Mouse (Mus musculus): ENCODE measurements around the gene Hist1h3b. TPM values are rescaled to one million over a fixed set of nuclear protein-coding genes. Genes with fewer than 3 reads are reported as not detected.
A peak's percentile ranks its signal among the peaks of the same experiment; 100 is the strongest.

Gene Hist1h3b
- total and polyA plus RNA-seq, 2 experiments from 2014 or later, result 0.51 to 290 TPM

GRCm38 (mm10) chr13:23772561-23773313 lies 20.7 kb downstream of the Hist1h3b start:
- no peaks in the 10 kb centered on the region for H3K27me3 ChIP-seq (ENCODE audit: insufficient read depth, low read length)
- no peak overlapping the region for H3K9ac ChIP-seq (replicated peaks; ENCODE audit: low read length, poor library complexity, severe bottlenecking)
- H3K4me2 ChIP-seq (ENCODE audit: low read depth, low read length, poor library complexity, severe bottlenecking), result peak overlapping the region; percentile 44
- DNase-seq (ENCODE audit: low spot score) (peak; percentile 55), ATAC-seq (ENCODE audit: low FRiP score) (peak; percentile 86)
- no peaks in the 10 kb centered on the region for H3K9me3 ChIP-seq (ENCODE audit: low read length)
- 0 out of 2 replicates have a peak, but pooled peaks cover 5% of the 10 kb centered on the region for H3K4me1 ChIP-seq (ENCODE audit: insufficient read depth, low read length)
- H3K4me3 ChIP-seq (ENCODE audit: low read depth, low read length), result peak overlapping the region; percentile 18
- TF ChIP-seq CTCF (IDR thresholded peaks at IDR 0.05), result no peak
- WGBS, result 20% methylated on average over 21 of the region's 21 CpGs
- no peaks in the 10 kb centered on the region for H3K36me3 ChIP-seq (ENCODE audit: insufficient read depth, low read length)
- no peak overlapping the region for H3K27ac ChIP-seq (ENCODE audit: low read depth, low read length)

GRCm38 (mm10) chr13:23778339-23778738 lies 26.3 kb downstream of the Hist1h3b start:
- no peak overlapping the region for H3K9ac ChIP-seq (replicated peaks; ENCODE audit: low read length, poor library complexity, severe bottlenecking)
- no peaks in the 10 kb centered on the region for H3K9me3 ChIP-seq (ENCODE audit: low read length)
- DNase-seq (ENCODE audit: low spot score), result no peak
- H3K4me3 ChIP-seq (ENCODE audit: low read depth, low read length), result no peak overlapping the region
- H3K4me1 ChIP-seq (ENCODE audit: insufficient read depth, low read length), result no peaks in the 10 kb centered on the region
- H3K4me2 ChIP-seq (ENCODE audit: low read depth, low read length, poor library complexity, severe bottlenecking), result no peak overlapping the region
- TF ChIP-seq CTCF (IDR thresholded peaks at IDR 0.05), result no peak
- no peaks in the 10 kb centered on the region for H3K27me3 ChIP-seq (ENCODE audit: insufficient read depth, low read length)
- no peak for ATAC-seq (ENCODE audit: low FRiP score)
- WGBS, result 95% methylated on average over 7 of the region's 7 CpGs
- no peaks in the 10 kb centered on the region for H3K36me3 ChIP-seq (ENCODE audit: insufficient read depth, low read length)
- H3K27ac ChIP-seq (ENCODE audit: low read depth, low read length), result no peak overlapping the region

- H3K27me3 ChIP-seq (ENCODE audit: insufficient read depth, low read length), result no peaks in the 10 kb centered on the region
- H3K4me2 ChIP-seq (ENCODE audit: low read depth, low read length, poor library complexity, severe bottlenecking), result no peak overlapping the region
- H3K36me3 ChIP-seq (ENCODE audit: insufficient read depth, low read length), result no peaks in the 10 kb centered on the region
- TF ChIP-seq CTCF (IDR thresholded peaks at IDR 0.05), result no peak
- H3K4me3 ChIP-seq (ENCODE audit: low read depth, low read length), result no peak overlapping the region
- ATAC-seq (ENCODE audit: low FRiP score), result no peak
- no peak overlapping the region for H3K9ac ChIP-seq (replicated peaks; ENCODE audit: low read length, poor library complexity, severe bottlenecking)
- 88% methylated on average over 4 of the region's 4 CpGs for WGBS
- H3K9me3 ChIP-seq (ENCODE audit: low read length), result no peaks in the 10 kb centered on the region
- H3K27ac ChIP-seq (ENCODE audit: low read depth, low read length), result no peak overlapping the region
- no peaks in the 10 kb centered on the region for H3K4me1 ChIP-seq (ENCODE audit: insufficient read depth, low read length)
- no peak for DNase-seq (ENCODE audit: low spot score)
These were observed 27.0 kb downstream of the Hist1h3b start for GRCm38 (mm10) chr13:23779025-23779424.

GRCm38 (mm10) chr13:23792520-23792919 lies 40.5 kb downstream of the Hist1h3b start:
- no peaks in the 10 kb centered on the region for H3K36me3 ChIP-seq (ENCODE audit: insufficient read depth, low read length)
- H3K9ac ChIP-seq (replicated peaks; ENCODE audit: low read length, poor library complexity, severe bottlenecking), result no peak overlapping the region
- no peak overlapping the region for H3K4me3 ChIP-seq (ENCODE audit: low read depth, low read length)
- H3K27me3 ChIP-seq (ENCODE audit: insufficient read depth, low read length), result no peaks in the 10 kb centered on the region
- H3K4me1 ChIP-seq (ENCODE audit: insufficient read depth, low read length), result no peaks in the 10 kb centered on the region
- no peaks in the 10 kb centered on the region for H3K9me3 ChIP-seq (ENCODE audit: low read length)
- no peak overlapping the region for H3K4me2 ChIP-seq (ENCODE audit: low read depth, low read length, poor library complexity, severe bottlenecking)
- peak; percentile 82 for DNase-seq (ENCODE audit: low spot score)
- H3K27ac ChIP-seq (ENCODE audit: low read depth, low read length), result no peak overlapping the region
- ATAC-seq (ENCODE audit: low FRiP score), result no peak
- WGBS, result 38% methylated on average over 2 of the region's 2 CpGs
- TF ChIP-seq CTCF (IDR thresholded peaks at IDR 0.05), result peak; percentile 95

- WGBS, result 87% methylated on average over 5 of the region's 5 CpGs
- no peak for TF ChIP-seq CTCF (IDR thresholded peaks at IDR 0.05)
- no peak for ATAC-seq (ENCODE audit: low FRiP score)
These were observed 47.3 kb downstream of the Hist1h3b start for GRCm38 (mm10) chr13:23799405-23799804.

More at GRCm38 (mm10) chr13:23799405-23799804, 47.3 kb downstream of the Hist1h3b start:
- Histone ChIP-seq H3K9me3 (ENCODE audit: low read length) (no peaks in the 10 kb centered on the region), H3K27ac (ENCODE audit: low read depth, low read length) (no peak overlapping the region), H3K27me3 (ENCODE audit: insufficient read depth, low read length) (no peaks in the 10 kb centered on the region), H3K9ac (replicated peaks; ENCODE audit: low read length, poor library complexity, severe bottlenecking) (no peak overlapping the region), H3K4me2 (ENCODE audit: low read depth, low read length, poor library complexity, severe bottlenecking) (no peak overlapping the region), H3K4me3 (ENCODE audit: low read depth, low read length) (no peak overlapping the region), H3K36me3 (ENCODE audit: insufficient read depth, low read length) (no peaks in the 10 kb centered on the region), H3K4me1 (ENCODE audit: insufficient read depth, low read length) (no peaks in the 10 kb centered on the region)
- DNase-seq (ENCODE audit: low spot score), result no peak

Small RNAs within 50 kb of the gene (microRNA-seq; reads per million reads assigned to microRNA genes)
- gene Gm44314 (ENCODE audit: borderline number of aligned reads), result not detected
- gene Gm44484 (ENCODE audit: borderline number of aligned reads), result not detected

Other genes starting within 250 kb of the Hist1h3b start
Only the 30 nearest of the 37 such genes appear.
- gene Hist1h1d, start 199.0 kb upstream of the Hist1h3b start, total RNA-seq (2014; rRNA removed), result 21.3 and 23.4 TPM in 2 replicates
- 0.04 and 0.07 TPM in 2 replicates for gene Hist1h1d, start 199.0 kb upstream of the Hist1h3b start, polyA plus RNA-seq (2015; fragmentation: Nextera tagmentation; extraction: Ambion mirVana)
- gene Hist1h3e, start 189.9 kb upstream of the Hist1h3b start, total RNA-seq (2014; rRNA removed), result 203 and 384 TPM in 2 replicates
- 1.2 and 1.9 TPM in 2 replicates for gene Hist1h3e, start 189.9 kb upstream of the Hist1h3b start, polyA plus RNA-seq (2015; fragmentation: Nextera tagmentation; extraction: Ambion mirVana)
- 76.7 and 98.8 TPM in 2 replicates for gene Hist1h2ae, start 181.0 kb upstream of the Hist1h3b start, total RNA-seq (2014; rRNA removed)
- 4.5 and 5.9 TPM in 2 replicates for gene Hist1h2ae, start 181.0 kb upstream of the Hist1h3b start, polyA plus RNA-seq (2015; fragmentation: Nextera tagmentation; extraction: Ambion mirVana)
- 248 and 572 TPM in 2 replicates for gene Hist1h2bg, start 180.9 kb upstream of the Hist1h3b start, total RNA-seq (2014; rRNA removed)
- 2.8 and 4.5 TPM in 2 replicates for gene Hist1h2bg, start 180.9 kb upstream of the Hist1h3b start, polyA plus RNA-seq (2015; fragmentation: Nextera tagmentation; extraction: Ambion mirVana)
- gene Hist1h2bf, start 178.1 kb upstream of the Hist1h3b start, total RNA-seq (2014; rRNA removed), result 194 and 327 TPM in 2 replicates
- 0.43 TPM in 1 of 2 replicates, not detected in the other for gene Hist1h2bf, start 178.1 kb upstream of the Hist1h3b start, polyA plus RNA-seq (2015; fragmentation: Nextera tagmentation; extraction: Ambion mirVana)
- gene Hist1h2ad, start 177.9 kb upstream of the Hist1h3b start, total RNA-seq (2014; rRNA removed), result 162 and 232 TPM in 2 replicates
- not detected in 2 replicates for gene Hist1h2ad, start 177.9 kb upstream of the Hist1h3b start, polyA plus RNA-seq (2015; fragmentation: Nextera tagmentation; extraction: Ambion mirVana)
- 49.8 and 92.5 TPM in 2 replicates for gene Hist1h3d, start 176.5 kb upstream of the Hist1h3b start, total RNA-seq (2014; rRNA removed)
- 0.42 and 0.55 TPM in 2 replicates for gene Hist1h3d, start 176.5 kb upstream of the Hist1h3b start, polyA plus RNA-seq (2015; fragmentation: Nextera tagmentation; extraction: Ambion mirVana)
- 900 and 1,141 TPM in 2 replicates for gene Hist1h4d, start 170.7 kb upstream of the Hist1h3b start, total RNA-seq (2014; rRNA removed)
- 18.0 and 18.8 TPM in 2 replicates for gene Hist1h4d, start 170.7 kb upstream of the Hist1h3b start, polyA plus RNA-seq (2015; fragmentation: Nextera tagmentation; extraction: Ambion mirVana)
- gene Hist1h2be, start 131.1 kb upstream of the Hist1h3b start, total RNA-seq (2014; rRNA removed), result 75.1 and 75.2 TPM in 2 replicates
- gene Hist1h2be, start 131.1 kb upstream of the Hist1h3b start, polyA plus RNA-seq (2015; fragmentation: Nextera tagmentation; extraction: Ambion mirVana), result 0.32 and 0.33 TPM in 2 replicates
- gene Hist1h1e, start 129.7 kb upstream of the Hist1h3b start, total RNA-seq (2014; rRNA removed), result 159 and 160 TPM in 2 replicates
- gene Hist1h1e, start 129.7 kb upstream of the Hist1h3b start, polyA plus RNA-seq (2015; fragmentation: Nextera tagmentation; extraction: Ambion mirVana), result 8.0 and 9.5 TPM in 2 replicates
- 16.6 and 45.8 TPM in 2 replicates for gene Hist1h2ac, start 68.3 kb upstream of the Hist1h3b start, total RNA-seq (2014; rRNA removed)
- gene Hist1h2ac, start 68.3 kb upstream of the Hist1h3b start, polyA plus RNA-seq (2015; fragmentation: Nextera tagmentation; extraction: Ambion mirVana), result 0.21 and 0.28 TPM in 2 replicates
- gene Hist1h2bc, start 68.1 kb upstream of the Hist1h3b start, total RNA-seq (2014; rRNA removed), result 66.3 and 125 TPM in 2 replicates
- 23.7 and 28.6 TPM in 2 replicates for gene Hist1h2bc, start 68.1 kb upstream of the Hist1h3b start, polyA plus RNA-seq (2015; fragmentation: Nextera tagmentation; extraction: Ambion mirVana)
- 0.93 TPM in 1 of 2 replicates, not detected in the other for gene Hist1h1t, start 56.5 kb upstream of the Hist1h3b start, total RNA-seq (2014; rRNA removed)
- gene Hist1h1t, start 56.5 kb upstream of the Hist1h3b start, polyA plus RNA-seq (2015; fragmentation: Nextera tagmentation; extraction: Ambion mirVana), result not detected in 2 replicates
- gene Hist1h4c, start 53.8 kb upstream of the Hist1h3b start, total RNA-seq (2014; rRNA removed), result 622 and 783 TPM in 2 replicates
- gene Hist1h4c, start 53.8 kb upstream of the Hist1h3b start, polyA plus RNA-seq (2015; fragmentation: Nextera tagmentation; extraction: Ambion mirVana), result 1.5 and 2.2 TPM in 2 replicates
- gene Hfe, start 41.4 kb upstream of the Hist1h3b start, total RNA-seq (2014; rRNA removed), result 1.8 and 2.5 TPM in 2 replicates
- 4.0 and 5.8 TPM in 2 replicates for gene Hfe, start 41.4 kb upstream of the Hist1h3b start, polyA plus RNA-seq (2015; fragmentation: Nextera tagmentation; extraction: Ambion mirVana)
- gene Hist1h1c, start 13.5 kb upstream of the Hist1h3b start, total RNA-seq (2014; rRNA removed), result 243 and 275 TPM in 2 replicates
- gene Hist1h1c, start 13.5 kb upstream of the Hist1h3b start, polyA plus RNA-seq (2015; fragmentation: Nextera tagmentation; extraction: Ambion mirVana), result 26.1 and 26.5 TPM in 2 replicates
- 206 and 420 TPM in 2 replicates for gene Hist1h3c, start 6.7 kb upstream of the Hist1h3b start, total RNA-seq (2014; rRNA removed)
- gene Hist1h3c, start 6.7 kb upstream of the Hist1h3b start, polyA plus RNA-seq (2015; fragmentation: Nextera tagmentation; extraction: Ambion mirVana), result not detected in 2 replicates
- gene Hist1h2bb, start 5.5 kb upstream of the Hist1h3b start, total RNA-seq (2014; rRNA removed), result 491 and 821 TPM in 2 replicates
- gene Hist1h2bb, start 5.5 kb upstream of the Hist1h3b start, polyA plus RNA-seq (2015; fragmentation: Nextera tagmentation; extraction: Ambion mirVana), result 0.61 TPM in 1 of 2 replicates, not detected in the other
- 98.5 and 290 TPM in 2 replicates for gene Hist1h2ab, start 1.1 kb upstream of the Hist1h3b start, total RNA-seq (2014; rRNA removed)
- 2.1 and 2.4 TPM in 2 replicates for gene Hist1h2ab, start 1.1 kb upstream of the Hist1h3b start, polyA plus RNA-seq (2015; fragmentation: Nextera tagmentation; extraction: Ambion mirVana)
- gene Hist1h4b, start 4.7 kb downstream of the Hist1h3b start, total RNA-seq (2014; rRNA removed), result 143 and 315 TPM in 2 replicates
- gene Hist1h4b, start 4.7 kb downstream of the Hist1h3b start, polyA plus RNA-seq (2015; fragmentation: Nextera tagmentation; extraction: Ambion mirVana), result 1.6 and 2.0 TPM in 2 replicates
- gene Hist1h4a, start 9.0 kb downstream of the Hist1h3b start, total RNA-seq (2014; rRNA removed), result 171 and 405 TPM in 2 replicates
- gene Hist1h4a, start 9.0 kb downstream of the Hist1h3b start, polyA plus RNA-seq (2015; fragmentation: Nextera tagmentation; extraction: Ambion mirVana), result not detected in 2 replicates
- gene Hist1h3a, start 10.1 kb downstream of the Hist1h3b start, total RNA-seq (2014; rRNA removed), result 322 and 620 TPM in 2 replicates
- gene Hist1h3a, start 10.1 kb downstream of the Hist1h3b start, polyA plus RNA-seq (2015; fragmentation: Nextera tagmentation; extraction: Ambion mirVana), result 0.99 and 1.4 TPM in 2 replicates
- 90.8 and 138 TPM in 2 replicates for gene Hist1h1a, start 11.4 kb downstream of the Hist1h3b start, total RNA-seq (2014; rRNA removed)
- gene Hist1h1a, start 11.4 kb downstream of the Hist1h3b start, polyA plus RNA-seq (2015; fragmentation: Nextera tagmentation; extraction: Ambion mirVana), result not detected in 2 replicates
- not detected in 2 replicates for gene Trim38, start 17.6 kb downstream of the Hist1h3b start, total RNA-seq (2014; rRNA removed)
- gene Trim38, start 17.6 kb downstream of the Hist1h3b start, polyA plus RNA-seq (2015; fragmentation: Nextera tagmentation; extraction: Ambion mirVana), result 0.10 TPM in 1 of 2 replicates, not detected in the other
- 0.11 TPM in 1 of 2 replicates, not detected in the other for gene Slc17a2, start 54.7 kb downstream of the Hist1h3b start, total RNA-seq (2014; rRNA removed)
- not detected in 2 replicates for gene Slc17a2, start 54.7 kb downstream of the Hist1h3b start, polyA plus RNA-seq (2015; fragmentation: Nextera tagmentation; extraction: Ambion mirVana)
- 0.05 TPM in 1 of 2 replicates, not detected in the other for gene Slc17a3, start 87.2 kb downstream of the Hist1h3b start, total RNA-seq (2014; rRNA removed)
- gene Slc17a3, start 87.2 kb downstream of the Hist1h3b start, polyA plus RNA-seq (2015; fragmentation: Nextera tagmentation; extraction: Ambion mirVana), result not detected in 2 replicates
- gene Slc17a1, start 115.5 kb downstream of the Hist1h3b start, total RNA-seq (2014; rRNA removed), result not detected in 2 replicates
- not detected in 2 replicates for gene Slc17a1, start 115.5 kb downstream of the Hist1h3b start, polyA plus RNA-seq (2015; fragmentation: Nextera tagmentation; extraction: Ambion mirVana)
- not detected in 2 replicates for gene Slc17a4, start 162.7 kb downstream of the Hist1h3b start, total RNA-seq (2014; rRNA removed)
- not detected in 2 replicates for gene Slc17a4, start 162.7 kb downstream of the Hist1h3b start, polyA plus RNA-seq (2015; fragmentation: Nextera tagmentation; extraction: Ambion mirVana)
- not detected in 2 replicates for gene Hist1h2ba, start 181.9 kb downstream of the Hist1h3b start, total RNA-seq (2014; rRNA removed)
- gene Hist1h2ba, start 181.9 kb downstream of the Hist1h3b start, polyA plus RNA-seq (2015; fragmentation: Nextera tagmentation; extraction: Ambion mirVana), result not detected in 2 replicates
- not detected in 2 replicates for gene Hist1h2aa, start 182.2 kb downstream of the Hist1h3b start, total RNA-seq (2014; rRNA removed)
- gene Hist1h2aa, start 182.2 kb downstream of the Hist1h3b start, polyA plus RNA-seq (2015; fragmentation: Nextera tagmentation; extraction: Ambion mirVana), result not detected in 2 replicates

All from midbrain, postnatal 0 days (tissue).